Mouse (Mus musculus) splenic B cell, adult 2 months (primary cell): ENCODE measurements at regions not wholly inside any gene's neighbourhood (a gene's known extent, or its start where the extent isn't known, plus 50 kb on each side); places are given as distances from the start of the nearest gene placed in this dataset.

Experiments used
- DNase-seq: peaks from one replicate; pipeline ENCODE4 v3.0.0-alpha.2; 2011; ENCODE audit warnings: low read depth, low spot score
- H3K27me3 ChIP-seq: 2 replicates; pipeline ENCODE4 v1.6.1; 2012; ENCODE audit warnings: mild to moderate bottlenecking, low read length, moderate library complexity, mixed read lengths; ENCODE audit not compliant: control insufficient read depth, poor library complexity, insufficient read depth, severe bottlenecking
- H3K36me3 ChIP-seq: 2 replicates; pipeline ENCODE4 v1.6.1; 2012; ENCODE audit warnings: mild to moderate bottlenecking, low read length, moderate library complexity, mixed read lengths; ENCODE audit not compliant: control insufficient read depth, poor library complexity, insufficient read depth, severe bottlenecking

DNA sequence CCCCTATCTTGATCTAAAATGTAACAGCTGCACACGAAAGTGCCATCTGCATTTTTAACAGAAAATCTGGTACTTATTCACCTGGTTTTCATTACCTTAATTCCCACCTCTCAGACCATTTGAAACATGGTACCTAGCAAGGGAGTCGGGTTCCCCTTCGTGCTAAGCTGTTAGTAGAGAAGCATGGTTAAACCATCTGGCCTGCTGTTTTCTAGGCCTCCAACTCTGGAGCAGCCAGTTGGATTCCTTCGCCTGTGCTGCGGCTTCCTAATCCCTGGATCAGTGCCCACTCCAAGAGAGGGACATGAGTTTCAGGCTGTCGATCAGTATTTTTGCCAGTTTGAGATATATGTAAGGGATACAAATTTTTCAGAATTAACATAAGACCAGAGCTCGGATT lies 110.4 kb upstream of the Tdrd3 start:
- H3K27me3 ChIP-seq, result no peaks in the 10 kb centered on the region
- no peaks in the 10 kb centered on the region for H3K36me3 ChIP-seq
- no peak for DNase-seq

DNA sequence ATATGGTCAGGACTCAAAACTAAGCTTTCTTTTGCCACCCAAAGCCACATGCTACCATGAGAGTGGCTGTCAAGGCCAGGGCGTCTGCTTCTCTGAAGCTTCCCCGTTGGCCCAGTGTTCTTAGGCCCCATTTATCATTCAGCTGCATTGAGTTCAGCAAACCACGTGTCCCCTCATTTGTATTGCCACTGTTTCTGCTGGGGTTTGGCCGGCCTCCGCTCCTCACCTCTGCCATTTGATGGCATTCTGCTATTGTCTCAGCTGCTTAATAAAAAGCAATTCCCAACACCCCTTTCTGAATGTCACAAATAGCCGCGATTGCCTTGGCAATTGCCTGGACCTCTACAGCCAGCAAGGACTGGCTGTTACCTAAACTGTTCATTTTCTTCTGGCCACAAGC lies 108.4 kb upstream of the Tdrd3 start:
- H3K36me3 ChIP-seq, result no peaks in the 10 kb centered on the region
- H3K27me3 ChIP-seq, result no peaks in the 10 kb centered on the region
- DNase-seq, result no peak

DNA sequence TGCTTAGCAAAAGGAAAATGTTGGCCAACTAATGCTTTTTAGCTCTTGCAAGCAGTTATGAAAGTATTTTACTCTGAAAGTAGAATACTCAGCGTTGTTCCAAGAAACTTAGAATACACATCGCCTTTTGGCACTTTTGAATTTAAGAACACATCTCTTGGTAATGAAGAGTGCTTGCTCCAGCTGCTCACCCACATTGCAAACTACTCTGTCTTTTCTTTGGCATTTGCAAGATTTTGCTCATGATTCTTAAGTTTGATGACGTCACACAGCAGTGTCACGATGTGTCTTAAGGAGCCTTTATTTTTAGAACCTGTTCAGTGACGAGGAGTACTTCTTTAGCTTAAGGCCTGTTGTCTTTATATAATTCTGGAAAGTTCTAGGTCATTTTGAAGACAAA lies 104.1 kb upstream of the Tdrd3 start:
- no peaks in the 10 kb centered on the region for H3K27me3 ChIP-seq
- no peak for DNase-seq
- H3K36me3 ChIP-seq, result no peaks in the 10 kb centered on the region

DNA sequence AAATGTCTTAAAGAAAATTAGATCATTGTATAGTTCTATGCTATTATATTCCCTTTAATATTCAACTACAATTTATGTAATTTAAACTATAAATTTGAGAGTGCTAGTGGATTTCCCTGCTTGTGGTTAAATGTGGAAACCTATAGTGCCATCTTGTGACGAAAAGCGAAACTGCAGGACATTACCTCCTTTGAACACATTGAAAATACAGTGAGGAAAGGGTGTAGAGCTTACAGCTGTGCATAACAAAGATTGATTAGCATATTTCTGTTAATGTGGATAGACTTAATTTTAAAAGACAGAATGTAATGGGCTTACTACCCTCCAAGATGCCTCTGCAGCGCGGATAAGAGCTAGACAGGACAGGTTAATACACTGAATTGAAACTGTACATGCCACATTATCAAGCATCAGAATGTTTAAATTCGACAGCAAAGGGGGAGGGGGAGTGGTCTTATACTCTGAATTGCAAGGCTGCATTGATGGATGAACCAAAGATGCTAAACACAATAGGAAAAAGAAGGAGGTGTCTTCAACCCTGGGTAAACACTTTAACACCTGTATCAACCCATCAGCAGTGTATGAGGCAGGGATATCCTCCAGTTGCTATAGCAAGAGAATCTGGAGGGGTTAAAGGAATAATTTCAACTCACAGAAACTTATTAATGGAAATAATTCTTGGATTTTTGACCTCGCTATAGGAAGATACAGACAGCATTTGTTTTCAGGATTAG lies 101.3 kb upstream of the Tdrd3 start:
- Histone ChIP-seq H3K27me3 (no peaks in the 10 kb centered on the region), H3K36me3 (no peaks in the 10 kb centered on the region)
- peak; percentile 65 for DNase-seq

DNA sequence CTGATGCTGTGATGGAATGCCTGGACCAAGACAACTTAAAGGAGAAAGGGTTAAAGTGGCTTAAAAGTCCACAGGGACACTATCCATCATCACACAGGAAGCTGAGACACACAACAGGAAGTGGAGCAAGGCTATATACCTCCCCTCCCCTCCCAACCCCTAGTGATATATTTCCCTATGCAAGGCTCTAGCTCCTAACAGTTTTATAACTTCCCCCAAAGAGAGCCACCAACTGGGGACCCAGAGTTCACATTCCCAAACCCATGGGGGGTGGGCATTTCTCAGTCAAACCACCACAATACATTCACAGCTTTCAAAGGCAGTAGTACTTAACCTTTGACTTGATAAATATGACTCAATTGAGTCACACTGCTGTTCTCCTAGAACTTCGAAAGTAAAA lies 88.6 kb upstream of the Tdrd3 start:
- no peaks in the 10 kb centered on the region for H3K27me3 ChIP-seq
- no peaks in the 10 kb centered on the region for H3K36me3 ChIP-seq
- no peak for DNase-seq

DNA sequence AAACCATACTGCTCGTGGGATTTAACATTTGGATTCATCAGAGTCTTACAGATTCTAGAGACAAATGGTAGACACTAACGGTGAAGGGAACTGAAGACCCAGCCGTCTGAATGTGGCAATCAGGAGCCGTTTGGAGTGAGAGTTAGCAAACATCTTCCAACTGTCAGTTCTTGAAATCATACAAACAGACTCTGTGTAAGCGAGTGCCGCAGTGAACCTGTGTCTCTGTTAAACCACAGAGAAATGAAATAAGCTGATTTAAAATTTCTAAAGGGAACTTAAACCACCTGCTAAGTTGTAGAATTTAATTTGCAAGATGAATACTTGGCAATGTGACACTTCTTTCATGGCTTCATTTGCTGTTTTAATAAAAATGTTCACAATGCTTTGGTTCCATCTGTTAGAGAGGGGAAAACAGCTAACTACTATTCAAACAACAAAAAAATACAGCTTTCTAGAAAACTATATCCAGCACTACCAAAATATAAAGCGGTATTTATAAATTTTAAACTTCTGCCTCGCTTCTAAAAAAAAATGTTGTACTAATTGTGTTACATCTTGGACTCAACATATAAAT lies 78.4 kb upstream of the Tdrd3 start:
- no peaks in the 10 kb centered on the region for H3K27me3 ChIP-seq
- no peak for DNase-seq
- H3K36me3 ChIP-seq, result no peaks in the 10 kb centered on the region

DNA sequence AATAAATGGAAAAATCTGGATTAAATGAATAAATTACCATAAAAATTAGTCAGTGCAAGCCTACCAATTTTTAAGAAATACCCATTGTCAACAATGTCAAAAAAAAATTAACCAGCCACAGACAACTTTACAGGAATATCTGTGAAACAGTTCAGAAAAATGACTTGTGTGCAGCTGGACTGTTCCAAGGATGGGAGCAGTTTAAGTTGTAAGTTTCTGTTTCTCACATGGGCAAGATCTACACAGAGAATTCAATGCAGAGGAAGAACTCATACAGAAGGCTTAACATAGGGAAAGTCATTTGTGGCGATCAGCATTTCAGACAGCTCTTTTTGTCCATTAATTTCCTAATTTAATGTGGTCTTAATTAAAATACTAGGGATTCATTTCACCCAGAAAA lies 71.9 kb upstream of the Tdrd3 start:
- no peak for DNase-seq
- no peaks in the 10 kb centered on the region for H3K27me3 ChIP-seq
- H3K36me3 ChIP-seq, result no peaks in the 10 kb centered on the region

DNA sequence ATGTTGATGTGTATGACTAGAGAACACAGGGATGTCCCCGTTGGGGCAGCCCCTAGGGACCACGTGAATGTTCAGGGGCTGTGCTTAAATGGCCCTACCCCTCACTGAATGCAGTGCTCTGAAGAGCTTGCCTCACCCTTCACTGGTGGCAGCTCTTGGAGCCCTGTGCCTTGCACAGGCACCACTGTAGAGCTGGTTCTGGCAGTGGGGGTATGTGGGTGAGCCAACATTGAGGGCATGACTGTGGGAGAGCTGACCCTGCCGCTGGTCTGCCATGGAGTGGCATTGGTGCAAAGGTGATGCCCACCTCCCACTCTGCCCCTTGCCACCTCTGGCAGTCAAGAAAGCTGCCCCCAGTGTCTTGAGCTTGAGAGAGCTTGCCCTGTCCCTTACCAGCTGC lies 69.6 kb upstream of the Tdrd3 start:
- Histone ChIP-seq H3K27me3 (no peaks in the 10 kb centered on the region), H3K36me3 (no peaks in the 10 kb centered on the region)
- DNase-seq, result no peak

DNA sequence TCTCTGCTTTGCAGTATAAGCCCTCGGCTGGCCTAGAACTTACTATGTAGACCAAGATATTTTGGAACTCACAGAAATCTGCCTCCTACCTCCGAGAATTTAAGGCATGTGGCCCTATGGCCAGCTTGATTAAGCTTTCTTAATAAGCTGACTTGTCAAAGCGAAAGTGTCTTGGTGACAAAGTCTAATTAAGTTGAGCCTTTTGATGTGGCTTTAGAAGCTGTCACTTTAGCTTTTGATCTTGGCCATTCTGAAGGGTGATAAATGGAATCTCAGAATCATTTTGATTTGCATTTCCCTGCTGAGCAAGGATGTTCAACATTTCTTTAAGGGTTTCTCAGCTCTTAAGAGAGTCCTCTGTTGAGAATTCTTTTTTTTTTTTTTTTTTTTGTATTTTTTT lies 67.6 kb upstream of the Tdrd3 start:
- Histone ChIP-seq H3K27me3 (no peaks in the 10 kb centered on the region), H3K36me3 (no peaks in the 10 kb centered on the region)
- no peak for DNase-seq

DNA sequence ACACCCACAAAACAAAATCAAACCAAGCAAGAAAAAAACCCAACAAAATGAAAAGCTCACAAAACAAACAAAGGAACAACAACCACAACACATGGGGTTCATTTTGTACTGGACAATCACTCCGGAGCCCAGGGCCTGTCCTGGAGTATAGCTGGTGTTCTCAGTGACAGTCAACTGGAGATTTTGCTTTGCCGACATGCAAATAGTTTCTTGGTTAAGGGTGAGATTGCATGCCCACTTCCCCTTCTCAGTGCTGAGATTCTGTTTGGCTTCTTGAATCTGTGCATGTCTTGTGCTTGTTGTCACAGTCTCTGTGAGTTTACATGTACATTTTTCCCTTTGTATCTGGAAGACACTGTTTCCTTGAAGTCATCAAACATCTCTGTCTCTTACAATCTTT lies 50.6 kb upstream of the Tdrd3 start:
- DNase-seq, result no peak
- Histone ChIP-seq H3K27me3 (no peaks in the 10 kb centered on the region), H3K36me3 (no peaks in the 10 kb centered on the region)
